Mouse (Mus musculus): ENCODE data around the gene E2f8.

Gene E2f8

GRCm38 (mm10) chr7:48893093-48893492 lies 11.7 kb upstream of the E2f8 start:
- DNase-seq (ENCODE audit: low read depth, low spot score), result no peak

GRCm38 (mm10) chr7:48891029-48891428 lies 9.6 kb upstream of the E2f8 start:
- no peak for DNase-seq (ENCODE audit: low read depth, low spot score)

- no peak for DNase-seq (ENCODE audit: low read depth, low spot score)
Measured at GRCm38 (mm10) chr7:48888751-48889150, 7.4 kb upstream of the E2f8 start.

- DNase-seq (ENCODE audit: low read depth, low spot score), result no peak
Measured at GRCm38 (mm10) chr7:48887973-48888372, 6.6 kb upstream of the E2f8 start.

GRCm38 (mm10) chr7:48884266-48884611 lies 2.8 kb upstream of the E2f8 start:
- DNase-seq (ENCODE audit: low read depth, low spot score), result no peak

- DNase-seq (ENCODE audit: low read depth, low spot score), result no peak
Measured at GRCm38 (mm10) chr7:48883525-48884265, 2.3 kb upstream of the E2f8 start.

GRCm38 (mm10) chr7:48881971-48882609 lies 694 bp upstream of the E2f8 start:
- peak; percentile 52 for DNase-seq (ENCODE audit: low read depth, low spot score)

- DNase-seq (ENCODE audit: low read depth, low spot score), result peak; percentile 99
Measured at GRCm38 (mm10) chr7:48880591-48881481, 560 bp downstream of the E2f8 start.

- DNase-seq (ENCODE audit: low read depth, low spot score), result no peak
Measured at GRCm38 (mm10) chr7:48879574-48879973, 1.8 kb downstream of the E2f8 start.

- DNase-seq (ENCODE audit: low read depth, low spot score), result no peak
Measured at GRCm38 (mm10) chr7:48877786-48878390, 3.5 kb downstream of the E2f8 start.

GRCm38 (mm10) chr7:48876526-48876925 lies 4.9 kb downstream of the E2f8 start:
- peak; percentile 53 for DNase-seq (ENCODE audit: low read depth, low spot score)

GRCm38 (mm10) chr7:48875096-48875495 lies 6.3 kb downstream of the E2f8 start:
- DNase-seq (ENCODE audit: low read depth, low spot score), result no peak

- DNase-seq (ENCODE audit: low read depth, low spot score), result no peak
Measured at GRCm38 (mm10) chr7:48871292-48871691, 10.1 kb downstream of the E2f8 start.

GRCm38 (mm10) chr7:48870579-48871180 lies 10.7 kb downstream of the E2f8 start:
- no peak for DNase-seq (ENCODE audit: low read depth, low spot score)

- no peak for DNase-seq (ENCODE audit: low read depth, low spot score)
Measured at GRCm38 (mm10) chr7:48870144-48870543, 11.3 kb downstream of the E2f8 start.

- DNase-seq (ENCODE audit: low read depth, low spot score), result no peak
Measured at GRCm38 (mm10) chr7:48867576-48867975, 13.8 kb downstream of the E2f8 start.

- no peak for DNase-seq (ENCODE audit: low read depth, low spot score)
Measured at GRCm38 (mm10) chr7:48864671-48865458, 16.5 kb downstream of the E2f8 start.

- DNase-seq (ENCODE audit: low read depth, low spot score), result no peak
Measured at GRCm38 (mm10) chr7:48864199-48864598, 17.2 kb downstream of the E2f8 start.

- no peak for DNase-seq (ENCODE audit: low read depth, low spot score)
Measured at GRCm38 (mm10) chr7:48861796-48862195, 19.6 kb downstream of the E2f8 start.

GRCm38 (mm10) chr7:48860948-48861347 lies 20.4 kb downstream of the E2f8 start:
- DNase-seq (ENCODE audit: low read depth, low spot score), result no peak

- no peak for DNase-seq (ENCODE audit: low read depth, low spot score)
Measured at GRCm38 (mm10) chr7:48859362-48859761, 22.0 kb downstream of the E2f8 start.

All from c-Kit-negative CD71-positive TER-119-positive erythroid progenitor cells, embryonic 14.5 days (primary cell).